25 mouse cellular contexts compared by ENCODE assay signal in genomic region chr2:120064639-120065038, GRCm38 (mm10). TPM values are rescaled to one million over a fixed set of nuclear protein-coding genes. Genes with fewer than 3 reads are reported as not detected.
DNase-seq lines count a peak whose midpoint lies in the region; ATAC-seq and TF ChIP-seq lines count a peak whose summit lies in the region.
"Had no signal": no experiment of that assay in that cellular context is flagged by ENCODE, and none has a peak within 500 bp of the region (broad histone marks: within the 10 kb centered on the region; RNA-seq: fewer than 3 reads in every experiment).

No protein-coding gene starts in this region.

- peaks cover 3% of the 10 kb centered on the region; the same call in 1 of the 2 replicates for H3K27me3 ChIP-seq in heart, postnatal 0 days (ENCODE audit: control insufficient read depth, insufficient read depth, low read length)
- no peaks in the 10 kb centered on the region for H3K27me3 ChIP-seq in liver, postnatal 0 days (ENCODE audit: insufficient read depth, low read length)
- H3K27me3 ChIP-seq in CH12.LX (replicated peaks) (peaks cover 33% of the 10 kb centered on the region), MEL (ENCODE audit: control insufficient read depth in 1 of 2, insufficient read depth in 2 of 2, low read length in 2 of 2) (no peaks in the 10 kb centered on the region; a peak in 1 of 4 replicates)
- H3K27me3 ChIP-seq in thymus, adult 2 months (ENCODE audit: control insufficient read depth, insufficient read depth, low read length), result no peaks in the 10 kb centered on the region
- H3K27me3 ChIP-seq: embryonic facial prominence, embryonic 15.5 days; lung, embryonic 15.5 days had no signal

- DNase-seq in heart, postnatal 0 days (ENCODE audit: low spot score), result no peak
- DNase-seq in heart, postnatal 10 days, result no peak
- DNase-seq in liver, postnatal 0 days, result no peak
- DNase-seq in liver (no peak), CH12.LX (ENCODE audit: extremely low read depth) (no peak), MEL (ENCODE audit: low read depth, low spot score) (peak; percentile 31)
- no peak for DNase-seq in yolk sac, embryonic 10.5 days (ENCODE audit: low spot score)
- no peak for DNase-seq in thymus, adult 2 months
- DNase-seq: adrenal gland, adult 8-10 months; B cell, adult 2 months; cerebellum, adult 2 months; cerebellum, postnatal 36 days; gastrocnemius, postnatal 14 days; heart, adult 18-20 months; heart, postnatal 4 days; kidney, adult 8-10 months; kidney, postnatal 25 days had no signal

- H3K9me3 ChIP-seq in heart, postnatal 0 days (replicated peaks; ENCODE audit: control insufficient read depth, low read length), result no peaks in the 10 kb centered on the region
- no peaks in the 10 kb centered on the region for H3K9me3 ChIP-seq in liver, postnatal 0 days (ENCODE audit: low read length)
- H3K9me3 ChIP-seq in CH12.LX (replicated peaks; ENCODE audit: low read length) (no peaks in the 10 kb centered on the region), MEL (replicated peaks; ENCODE audit: insufficient read depth, low read length) (no peaks in the 10 kb centered on the region)
- H3K9me3 ChIP-seq: embryonic facial prominence, embryonic 15.5 days; limb, embryonic 10.5 days; lung, embryonic 15.5 days had no signal

- no peak for TF ChIP-seq EP300 in heart, postnatal 0 days (IDR thresholded peaks at IDR 0.05; ENCODE audit: low read depth)
- no peak for TF ChIP-seq EP300 in liver, postnatal 0 days (IDR thresholded peaks at IDR 0.05; ENCODE audit: low read depth)
- TF ChIP-seq EP300 in CH12.LX (IDR thresholded peaks at IDR 0.05; ENCODE audit: low read length) (no peak), MEL (IDR thresholded peaks at IDR 0.05; ENCODE audit: low read depth in 1 of 2, low read length in 2 of 2) (no peak)

- H3K79me2 ChIP-seq in CH12.LX (replicated peaks; ENCODE audit: control insufficient read depth, extremely low read depth, insufficient read depth, poor library complexity, severe bottlenecking) (no peaks in the 10 kb centered on the region), MEL (ENCODE audit: control insufficient read depth, insufficient read depth, low read length, poor library complexity) (no peaks in the 10 kb centered on the region)

- H3K9ac ChIP-seq in heart, postnatal 0 days (replicated peaks; ENCODE audit: low read depth, low read length), result no peak overlapping the region
- no peak overlapping the region for H3K9ac ChIP-seq in liver, postnatal 0 days (replicated peaks)
- no peak overlapping the region for H3K9ac ChIP-seq in CH12.LX (ENCODE audit: insufficient read depth, low read depth)
- H3K9ac ChIP-seq in MEL (ENCODE audit: control insufficient read depth, low read depth, low read length, poor library complexity, severe bottlenecking), result no peak overlapping the region
- H3K9ac ChIP-seq: embryonic facial prominence, embryonic 15.5 days; hindbrain, embryonic 14.5 days; lung, embryonic 15.5 days had no signal

- dilution Hi-C loops in CH12.LX (cut with MboI; ENCODE audit: extremely low pct_ligation_motif_present, extremely low pct_unique_long_range_greater_than_20kb, low sequenced_read_pairs), result no loop called here

- TF ChIP-seq POLR2A in CH12.LX (IDR thresholded peaks at IDR 0.05; ENCODE audit: low read depth, low read length) (no peak), MEL (IDR thresholded peaks at IDR 0.05; ENCODE audit: control insufficient read depth in 1 of 2, insufficient read depth in 1 of 2, low read depth in 1 of 2, low read length in 2 of 2, poor library complexity in 1 of 2) (no peak)
- TF ChIP-seq POLR2A in thymus, adult 2 months (IDR thresholded peaks at IDR 0.05; ENCODE audit: control insufficient read depth, extremely low read depth, insufficient read depth, low read length, poor library complexity), result no peak

- H3K4me1 ChIP-seq in heart, postnatal 0 days (ENCODE audit: control insufficient read depth, insufficient read depth), result no peaks in the 10 kb centered on the region; the same call in 1 of the 2 replicates
- no peaks in the 10 kb centered on the region for H3K4me1 ChIP-seq in liver, postnatal 0 days (ENCODE audit: insufficient read depth)
- no peaks in the 10 kb centered on the region; a peak in 1 of 4 replicates for H3K4me1 ChIP-seq in CH12.LX (ENCODE audit: control insufficient read depth in 1 of 2, insufficient read depth in 2 of 2)
- no peaks in the 10 kb centered on the region for H3K4me1 ChIP-seq in MEL (ENCODE audit: control insufficient read depth in 1 of 2, insufficient read depth in 2 of 2, low read length in 2 of 2)
- no peaks in the 10 kb centered on the region for H3K4me1 ChIP-seq in thymus, adult 2 months (replicated peaks; ENCODE audit: control insufficient read depth, insufficient read depth, low read length)

- intact Hi-C loops in heart, postnatal 10 days (cut with DNase I), result no loop called here

- TF ChIP-seq CTCF in heart, postnatal 0 days (IDR thresholded peaks at IDR 0.05; ENCODE audit: low read depth), result peak; percentile 28
- peak; percentile 36; the same call in 1 of the 2 replicates for TF ChIP-seq CTCF in liver, postnatal 0 days (IDR thresholded peaks at IDR 0.05; ENCODE audit: low read depth)
- TF ChIP-seq CTCF in CH12.LX (conservative IDR thresholded peaks at IDR 0.05 in 1 of 2, IDR thresholded peaks at IDR 0.05 in 1 of 2; ENCODE audit: low read depth in 2 of 2, low read length in 2 of 2), result peak in 1 of 2 experiments; percentile 54; a peak in 2 of 4 replicates
- peak; percentile 9 to 49 (median 23); a peak in 3 of 6 replicates for TF ChIP-seq CTCF in MEL (IDR thresholded peaks at IDR 0.05 in 2 of 3, conservative IDR thresholded peaks at IDR 0.05 in 1 of 3; ENCODE audit: control insufficient read depth in 1 of 3, insufficient read depth in 1 of 3, low read depth in 2 of 3, low read length in 3 of 3, poor library complexity in 1 of 3, severe bottlenecking in 1 of 3)
- no peak for TF ChIP-seq CTCF in thymus, adult 2 months (IDR thresholded peaks at IDR 0.05; ENCODE audit: borderline replicate concordance, control insufficient read depth, extremely low read depth, insufficient read depth, low read length, poor library complexity)

- no peak for ATAC-seq in heart, postnatal 0 days (ENCODE audit: insufficient read depth, low read depth)
- no peak for ATAC-seq in liver, postnatal 0 days
- ATAC-seq: forebrain, embryonic 14.5 days; inflammation-experienced regulatory T-cells, adult 6 months; midbrain, embryonic 16.5 days had no signal

- TF ChIP-seq RAD21 in CH12.LX (IDR thresholded peaks at IDR 0.05; ENCODE audit: low read depth, low read length) (no peak), MEL (IDR thresholded peaks at IDR 0.05; ENCODE audit: low read depth, low read length) (no peak)

- H3K4me3 ChIP-seq in heart, postnatal 0 days (ENCODE audit: low read depth, low read length), result no peak overlapping the region
- no peak overlapping the region for H3K4me3 ChIP-seq in liver, postnatal 0 days (ENCODE audit: low read depth, low read length)
- no peak overlapping the region for H3K4me3 ChIP-seq in CH12.LX (replicated peaks in 1 of 3; ENCODE audit: low read depth in 2 of 3, low read length in 2 of 3, poor library complexity in 1 of 3)
- no peak overlapping the region for H3K4me3 ChIP-seq in MEL (ENCODE audit: control insufficient read depth in 1 of 2, insufficient read depth in 1 of 2, low read depth in 2 of 2, low read length in 2 of 2)
- no peak overlapping the region for H3K4me3 ChIP-seq in thymus, adult 2 months (ENCODE audit: control insufficient read depth, insufficient read depth, low read length)
- H3K4me3 ChIP-seq: embryonic facial prominence, embryonic 15.5 days; limb, embryonic 10.5 days; lung, embryonic 15.5 days had no signal

- in situ Hi-C loops in CH12.LX (cut with MboI; ENCODE audit: low pct_ligation_motif_present, low pct_unique_long_range_greater_than_20kb, low sequenced_read_pairs), result no loop called here

- no peak overlapping the region for H3K4me2 ChIP-seq in heart, postnatal 0 days (ENCODE audit: low read depth, low read length)
- H3K4me2 ChIP-seq in liver, postnatal 0 days (ENCODE audit: low read depth, low read length), result no peak overlapping the region
- H3K4me2 ChIP-seq in CH12.LX (ENCODE audit: insufficient read depth, low read depth, poor library complexity, severe bottlenecking), result no peak overlapping the region
- H3K4me2 ChIP-seq: embryonic facial prominence, embryonic 15.5 days; hindbrain, embryonic 14.5 days; lung, embryonic 15.5 days had no signal

- WGBS in heart, postnatal 0 days, result 74% methylated on average over 6 of the region's 6 CpGs
- 68% methylated on average over 6 of the region's 6 CpGs for WGBS in liver, postnatal 0 days (ENCODE audit: insufficient replicate concordance)
- 76% methylated on average over 6 of the region's 6 CpGs for WGBS in thymus, adult 2 months

- no peak overlapping the region for H3K27ac ChIP-seq in heart, postnatal 0 days (ENCODE audit: low read depth)
- no peak overlapping the region for H3K27ac ChIP-seq in liver, postnatal 0 days (ENCODE audit: low read depth)
- H3K27ac ChIP-seq in CH12.LX (ENCODE audit: insufficient read depth, low read depth) (no peak overlapping the region), MEL (ENCODE audit: control insufficient read depth, low read depth, low read length) (no peak overlapping the region)
- no peak overlapping the region for H3K27ac ChIP-seq in thymus, adult 2 months (ENCODE audit: control insufficient read depth, insufficient read depth, low read length)
- H3K27ac ChIP-seq: embryonic facial prominence, embryonic 15.5 days; hindbrain, embryonic 14.5 days; limb, embryonic 10.5 days; lung, embryonic 15.5 days; macrophage had no signal

- no peaks in the 10 kb centered on the region for H3K36me3 ChIP-seq in heart, postnatal 0 days (replicated peaks; ENCODE audit: control insufficient read depth, insufficient read depth, low read length)
- H3K36me3 ChIP-seq in liver, postnatal 0 days (replicated peaks; ENCODE audit: insufficient read depth, low read length), result no peaks in the 10 kb centered on the region
- H3K36me3 ChIP-seq in CH12.LX (replicated peaks in 1 of 2; ENCODE audit: control insufficient read depth in 1 of 2, insufficient read depth in 1 of 2, low read length in 1 of 2) (no peaks in the 10 kb centered on the region), MEL (ENCODE audit: control insufficient read depth in 1 of 2, insufficient read depth in 2 of 2, low read length in 2 of 2) (no peaks in the 10 kb centered on the region)
- no peaks in the 10 kb centered on the region for H3K36me3 ChIP-seq in thymus, adult 2 months (ENCODE audit: control insufficient read depth, insufficient read depth, low read length)
- H3K36me3 ChIP-seq: embryonic facial prominence, embryonic 15.5 days; limb, embryonic 10.5 days; lung, embryonic 15.5 days had no signal

RNA-seq across cellular contexts. Expression of gene Pla2g4b, which starts 31.4 kb away (rescaled TPM):
- 8.0 TPM in 1 of 2 replicates, not detected in the other for total RNA-seq in heart, postnatal 0 days (2014; rRNA removed; ENCODE audit: low replicate concordance)
- 0.20 and 0.37 TPM in 2 replicates for polyA plus RNA-seq in heart, postnatal 0 days (2015; fragmentation: Nextera tagmentation; extraction: Ambion mirVana)
- 1 to 10 TPM; 1.7 to 1.8 TPM for total RNA-seq in heart, postnatal 10 days (2021)
- 0.12 and 0.15 TPM in 2 replicates for polyA plus RNA-seq in liver, postnatal 0 days (2015; fragmentation: Nextera tagmentation; extraction: Ambion mirVana)
- total RNA-seq in CH12.LX (2012; rRNA removed), result 2.5 and 4.0 TPM in 2 replicates
- 0.90 and 1.5 TPM in 2 replicates for total RNA-seq in CH12.LX (2014; rRNA removed)
- 2.3 and 2.7 TPM in 2 replicates for polyA plus RNA-seq in CH12.LX (2012; ENCODE audit: insufficient read length, low read depth)
- total RNA-seq in MEL (2012; rRNA removed), result 0.54 and 0.59 TPM in 2 replicates
- polyA plus RNA-seq in MEL (2012; ENCODE audit: insufficient read depth in 1 of 2, insufficient read length in 2 of 2, low read depth in 1 of 2, low replicate concordance in 2 of 2, missing spikeins in 1 of 2), result under 1 TPM in 1 of 2 experiments, not detected in 1; 0.32 TPM
- 7.7 and 11.8 TPM in 2 replicates for polyA plus RNA-seq in thymus, adult 2 months (2012; rRNA removed)

RNA-seq across cellular contexts. Expression of gene Gm28042, which starts 37.3 kb away (rescaled TPM):
- 0.12 and 18.7 TPM in 2 replicates for total RNA-seq in heart, postnatal 0 days (2014; rRNA removed; ENCODE audit: low replicate concordance)
- 0.74 and 1.4 TPM in 2 replicates for polyA plus RNA-seq in heart, postnatal 0 days (2015; fragmentation: Nextera tagmentation; extraction: Ambion mirVana)
- under 1 TPM; 0.74 to 0.93 TPM for total RNA-seq in heart, postnatal 10 days (2021)
- 0.13 and 0.38 TPM in 2 replicates for polyA plus RNA-seq in liver, postnatal 0 days (2015; fragmentation: Nextera tagmentation; extraction: Ambion mirVana)
- 1.0 and 1.9 TPM in 2 replicates for total RNA-seq in CH12.LX (2012; rRNA removed)
- total RNA-seq in CH12.LX (2014; rRNA removed), result 0.77 and 0.84 TPM in 2 replicates
- 1.8 and 2.0 TPM in 2 replicates for polyA plus RNA-seq in CH12.LX (2012; ENCODE audit: insufficient read length, low read depth)
- 0.46 and 0.96 TPM in 2 replicates for total RNA-seq in MEL (2012; rRNA removed)
- 1 to 10 TPM in 1 of 2 experiments, not detected in 1; 1.7 TPM for polyA plus RNA-seq in MEL (2012; ENCODE audit: insufficient read depth in 1 of 2, insufficient read length in 2 of 2, low read depth in 1 of 2, low replicate concordance in 2 of 2, missing spikeins in 1 of 2)
- polyA plus RNA-seq in thymus, adult 2 months (2012; rRNA removed), result 7.0 and 8.8 TPM in 2 replicates
- polyA plus RNA-seq: macrophage had no signal

RNA-seq across cellular contexts. Expression of gene Jmjd7, which starts 37.4 kb away (rescaled TPM):
- 8.5 and 14.1 TPM in 2 replicates for total RNA-seq in heart, postnatal 0 days (2014; rRNA removed; ENCODE audit: low replicate concordance)
- 18.0 and 20.3 TPM in 2 replicates for polyA plus RNA-seq in heart, postnatal 0 days (2015; fragmentation: Nextera tagmentation; extraction: Ambion mirVana)
- 10 to 100 TPM; 10.8 to 11.4 TPM for total RNA-seq in heart, postnatal 10 days (2021)
- 4.0 and 4.8 TPM in 2 replicates for polyA plus RNA-seq in liver, postnatal 0 days (2015; fragmentation: Nextera tagmentation; extraction: Ambion mirVana)
- total RNA-seq in CH12.LX (2012; rRNA removed) (12.7 and 14.6 TPM in 2 replicates), CH12.LX (2014; rRNA removed) (8.4 and 11.3 TPM in 2 replicates), MEL (2012; rRNA removed) (4.2 and 5.9 TPM in 2 replicates)
- polyA plus RNA-seq in CH12.LX (2012; ENCODE audit: insufficient read length, low read depth) (10.6 and 15.0 TPM in 2 replicates), MEL (2012; ENCODE audit: insufficient read depth in 1 of 2, insufficient read length in 2 of 2, low read depth in 1 of 2, low replicate concordance in 2 of 2, missing spikeins in 1 of 2) (10 to 100 TPM in 1 of 2 experiments, not detected in 1; 12.0 TPM)
- 13.9 and 15.5 TPM in 2 replicates for polyA plus RNA-seq in thymus, adult 2 months (2012; rRNA removed)
